Mouse (Mus musculus) liver, embryonic 14.5 days (tissue): ENCODE data around the gene Kctd13.

Experiments used
- CTCF ChIP-seq: IDR thresholded peaks from 2 replicates; pipeline ENCODE4 v1.5.1; 2016; ENCODE audit warnings: antibody characterized with exemption, low read depth, control low read depth
- EP300 ChIP-seq: IDR thresholded peaks from 2 replicates; pipeline ENCODE4 v1.6.1; 2016; ENCODE audit warnings: antibody characterized with exemption, low read depth

- TF ChIP-seq CTCF (no peak), EP300 (no peak)
Measured at GRCm38 (mm10) chr7:126898102-126898990, 30.3 kb upstream of the Kctd13 start.
